Mouse (Mus musculus) kidney, embryonic 14.5 days (tissue): ENCODE measurements around the gene Cul4a. TPM values are rescaled to one million over a fixed set of nuclear protein-coding genes. Genes with fewer than 3 reads are reported as not detected.
"Not testable (repeated sequence)": the region's sequence is repeated elsewhere in the genome, so short reads cannot be mapped to it uniquely, and the experiment has no call there.

Experiments
- ATAC-seq: fragments of 200-750 bp; cut with Nextera tagmentation; 2 replicates; pipeline ENCODE4 v1.8.0; 2017; ENCODE audit warnings: moderate number of reproducible peaks, mild to moderate bottlenecking, moderate TSS enrichment, moderate library complexity; ENCODE audit not compliant: low FRiP score, low TSS enrichment
- H3K27ac ChIP-seq: fragments of 300-500 bp; sonication (generic); 2 replicates; pipeline ENCODE4 v1.5.1; 2014; ENCODE audit warnings: low read depth, mild to moderate bottlenecking, low read length, moderate library complexity, mixed read lengths
- H3K27me3 ChIP-seq: fragments of 300-500 bp; sonication (generic); 2 replicates; pipeline ENCODE4 v1.6.1; 2014; ENCODE audit warnings: mild to moderate bottlenecking, low read length; ENCODE audit not compliant: control insufficient read depth, insufficient read depth
- H3K36me3 ChIP-seq: fragments of 300-500 bp; sonication (generic); 2 replicates; pipeline ENCODE4 v1.6.1; 2014; ENCODE audit warnings: low read length, mixed read lengths; ENCODE audit not compliant: control insufficient read depth, insufficient read depth
- H3K4me1 ChIP-seq: fragments of 300-500 bp; sonication (generic); 2 replicates; pipeline ENCODE4 v1.6.1; 2014; ENCODE audit warnings: low read length, mixed read lengths; ENCODE audit not compliant: control insufficient read depth, insufficient read depth
- H3K4me2 ChIP-seq: fragments of 300-500 bp; sonication (generic); replicated peaks from 2 replicates; pipeline ENCODE4 v1.6.1; 2014; ENCODE audit warnings: low read depth, mild to moderate bottlenecking, low read length
- H3K4me3 ChIP-seq: fragments of 300-500 bp; sonication (generic); 2 replicates; pipeline ENCODE4 v1.5.1; 2014; ENCODE audit warnings: mild to moderate bottlenecking, low read length
- H3K9ac ChIP-seq: fragments of 300-500 bp; sonication (generic); 2 replicates; pipeline ENCODE4 v1.6.1; 2014; ENCODE audit warnings: low read depth, mild to moderate bottlenecking, low read length, moderate library complexity
- H3K9me3 ChIP-seq: fragments of 300-500 bp; sonication (generic); 2 replicates; pipeline ENCODE4 v1.6.1; 2016; ENCODE audit warnings: low read length; ENCODE audit not compliant: control insufficient read depth
- WGBS: fragments of 180-500 bp; shearing (Covaris S2); extraction: QIAGEN DNeasy Blood & Tissue Kit; methylation state at CpG from one replicate; pipeline ENCODE4 v1.1.7; 2014; 5-methylcytosine and 5-hydroxymethylcytosine counted together
- polyA plus RNA-seq: library from polyadenylated mRNA; unstranded; fragments of >200 nt; fragmentation: Nextera tagmentation; extraction: Ambion mirVana; gene quantifications from 2 replicates; pipeline ENCODE4 v1.2.1, GENCODE M21; 2014

Cul4a gene
- 60.3 and 110 TPM in 2 replicates for polyA plus RNA-seq

GRCm38 (mm10) chr8:13105087-13105881 is at the start of gene Cul4a, which contains the start of gene Pcid2:
Gene Cul4a (plus strand): TSS chr8:13105621.
Gene Pcid2 (minus strand): TSS chr8:13105459.
- peak; percentile 96 for ATAC-seq
- Histone ChIP-seq H3K27ac (peak within 1 kb of the TSS; percentile 83), H3K27me3 (no peaks in the 10 kb centered on the region), H3K4me2 (peak within 1 kb of the TSS; percentile 87), H3K36me3 (peaks cover 10% of the 10 kb centered on the region), H3K4me1 (peaks cover 23% of the 10 kb centered on the region; the same call in 1 of the 2 replicates), H3K9ac (peak within 1 kb of the TSS; percentile 95), H3K9me3 (no peaks in the 10 kb centered on the region), H3K4me3 (peak within 1 kb of the TSS; percentile 93)
- WGBS = under 1% methylated on average over 73 of the region's 87 CpGs

GRCm38 (mm10) chr8:13057351-13057750 is 48.1 kb upstream of the Cul4a start:
- no peak overlapping the region for H3K9ac ChIP-seq
- H3K4me1 ChIP-seq = no peaks in the 10 kb centered on the region
- no peaks in the 10 kb centered on the region for H3K27me3 ChIP-seq
- WGBS = 74% methylated on average over 4 of the region's 4 CpGs
- ATAC-seq = no peak
- no peaks in the 10 kb centered on the region for H3K9me3 ChIP-seq
- H3K36me3 ChIP-seq = no peaks in the 10 kb centered on the region
- H3K4me3 ChIP-seq = no peak overlapping the region
- no peak overlapping the region for H3K27ac ChIP-seq
- H3K4me2 ChIP-seq = no peak overlapping the region

- Histone ChIP-seq H3K27ac (no peak within 1 kb of the TSS), H3K27me3 (no peaks in the 10 kb centered on the region), H3K4me3 (no peak within 1 kb of the TSS), H3K4me1 (no peaks in the 10 kb centered on the region), H3K9ac (no peak within 1 kb of the TSS), H3K36me3 (no peaks in the 10 kb centered on the region), H3K4me2 (no peak within 1 kb of the TSS), H3K9me3 (no peaks in the 10 kb centered on the region)
- no peak for ATAC-seq
- WGBS = 80% methylated on average over 17 of the region's 17 CpGs
Observed at GRCm38 (mm10) chr8:13060441-13061150, 44.8 kb upstream of the Cul4a start, which contains the start of gene Proz. Gene Proz (plus strand): TSS chr8:13060914.

GRCm38 (mm10) chr8:13063112-13063511 is 42.3 kb upstream of the Cul4a start:
- Histone ChIP-seq H3K4me3 (no peak overlapping the region), H3K27me3 (no peaks in the 10 kb centered on the region), H3K27ac (no peak overlapping the region), H3K4me2 (no peak overlapping the region), H3K36me3 (no peaks in the 10 kb centered on the region), H3K4me1 (no peaks in the 10 kb centered on the region), H3K9ac (no peak overlapping the region), H3K9me3 (no peaks in the 10 kb centered on the region)
- WGBS = 71% methylated on average over 16 of the region's 16 CpGs
- no peak for ATAC-seq

DNA sequence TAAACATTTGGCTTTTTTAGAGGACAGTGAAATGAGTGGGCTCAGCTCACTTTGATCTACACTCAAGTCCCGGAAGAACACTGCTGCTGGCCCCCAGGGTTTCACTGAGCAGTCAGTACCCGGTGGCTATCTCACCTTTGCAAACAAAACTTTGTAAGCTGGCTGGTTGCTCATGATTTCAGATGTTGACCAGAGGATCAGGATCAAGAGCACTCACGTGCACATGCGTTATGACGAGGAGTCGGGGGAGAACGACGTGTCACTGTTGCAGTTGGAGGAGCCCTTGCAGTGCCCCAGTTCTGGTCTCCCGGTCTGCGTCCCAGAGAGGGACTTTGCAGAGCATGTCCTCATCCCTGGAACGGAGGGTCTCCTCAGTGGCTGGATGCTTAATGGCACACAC is 32.2 kb upstream of the Cul4a start:
- Histone ChIP-seq H3K4me2 (no peak overlapping the region), H3K27me3 (no peaks in the 10 kb centered on the region), H3K9me3 (no peaks in the 10 kb centered on the region), H3K36me3 (peaks cover 42% of the 10 kb centered on the region), H3K27ac (no peak overlapping the region), H3K4me3 (no peak overlapping the region), H3K9ac (no peak overlapping the region), H3K4me1 (no peaks in the 10 kb centered on the region)
- WGBS = 89% methylated on average over 11 of the region's 11 CpGs
- no peak for ATAC-seq

DNA sequence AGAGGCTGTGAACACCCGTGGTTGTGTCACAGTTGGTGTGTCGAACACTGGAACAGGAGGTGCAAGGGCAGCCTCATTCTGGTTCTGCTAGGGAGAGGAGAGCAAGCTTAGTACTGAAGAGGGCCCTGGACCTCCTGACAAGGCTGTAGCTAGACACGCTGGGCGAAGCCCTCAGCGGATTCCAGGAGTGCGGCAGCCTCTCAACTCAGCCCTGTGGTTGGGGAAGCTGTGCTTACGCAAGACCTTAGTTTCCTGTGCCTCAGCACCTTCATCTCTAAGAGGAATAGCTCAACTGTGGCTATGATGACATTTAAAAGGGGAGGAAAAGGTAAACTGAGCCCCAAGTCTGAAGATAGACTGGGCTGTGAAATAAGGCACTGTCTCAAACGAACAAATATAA is 30.4 kb upstream of the Cul4a start:
- Histone ChIP-seq H3K27me3 (no peaks in the 10 kb centered on the region), H3K4me2 (no peak overlapping the region), H3K36me3 (peaks cover 60% of the 10 kb centered on the region), H3K4me1 (no peaks in the 10 kb centered on the region), H3K27ac (no peak overlapping the region), H3K4me3 (no peak overlapping the region), H3K9ac (no peak overlapping the region), H3K9me3 (no peaks in the 10 kb centered on the region)
- ATAC-seq = no peak
- WGBS = 90% methylated on average over 8 of the region's 8 CpGs

- not testable (repeated sequence) for H3K9ac ChIP-seq, H3K4me2 ChIP-seq, ATAC-seq, H3K4me1 ChIP-seq, H3K27ac ChIP-seq, H3K4me3 ChIP-seq, H3K9me3 ChIP-seq, H3K27me3 ChIP-seq
- peaks cover 65% of the 10 kb centered on the region for H3K36me3 ChIP-seq
- WGBS = 97% methylated on average over 1 of the region's 1 CpGs
Observed at GRCm38 (mm10) chr8:13075579-13075978, 29.8 kb upstream of the Cul4a start.

GRCm38 (mm10) chr8:13077542-13077941 is 27.9 kb upstream of the Cul4a start:
- H3K4me3 ChIP-seq = no peak overlapping the region
- H3K9ac ChIP-seq = no peak overlapping the region
- H3K36me3 ChIP-seq = peaks cover 84% of the 10 kb centered on the region
- ATAC-seq = no peak
- H3K4me2 ChIP-seq = no peak overlapping the region
- H3K27ac ChIP-seq = no peak overlapping the region
- WGBS = 89% methylated on average over 7 of the region's 7 CpGs
- no peaks in the 10 kb centered on the region for H3K27me3 ChIP-seq
- H3K9me3 ChIP-seq = no peaks in the 10 kb centered on the region
- H3K4me1 ChIP-seq = no peaks in the 10 kb centered on the region

GRCm38 (mm10) chr8:13104691-13105086 is 732 bp upstream of the Cul4a start:
- peaks cover 15% of the 10 kb centered on the region for H3K36me3 ChIP-seq
- H3K27me3 ChIP-seq = no peaks in the 10 kb centered on the region
- peak overlapping the region; percentile 83 for H3K27ac ChIP-seq
- ATAC-seq = peak; percentile 68
- peak overlapping the region; percentile 84 for H3K4me2 ChIP-seq
- WGBS = under 1% methylated on average over 45 of the region's 45 CpGs
- H3K9ac ChIP-seq = peak overlapping the region; percentile 78
- H3K4me1 ChIP-seq = peaks cover 23% of the 10 kb centered on the region; the same call in 1 of the 2 replicates
- H3K9me3 ChIP-seq = no peaks in the 10 kb centered on the region
- peak overlapping the region; percentile 93 for H3K4me3 ChIP-seq
